Mouse (Mus musculus) lung, postnatal 0 days (tissue): ENCODE data around the gene Bcl6b. TPM values are rescaled to one million over a fixed set of nuclear protein-coding genes. Genes with fewer than 3 reads are reported as not detected.
A peak's percentile ranks its signal among the peaks of the same experiment; 100 is the strongest.

Experiments
- ATAC-seq: fragments of 200-750 bp; cut with Nextera tagmentation; 2 replicates; pipeline ENCODE4 v1.8.0; 2017; ENCODE audit warnings: moderate library complexity
- DNase-seq: peaks from one replicate; pipeline ENCODE4 v3.0.0-alpha.2; 2016; ENCODE audit warnings: low spot score
- H3K27ac ChIP-seq: fragments of 300-500 bp; sonication (generic); 2 replicates; pipeline ENCODE4 v1.5.1; 2014; ENCODE audit warnings: antibody characterized with exemption, mild to moderate bottlenecking, low read length, mixed read lengths
- H3K27me3 ChIP-seq: fragments of 300-500 bp; sonication (generic); replicated peaks from 2 replicates; pipeline ENCODE4 v1.6.1; 2014; ENCODE audit warnings: low read length, mixed read lengths; ENCODE audit not compliant: insufficient read depth
- H3K36me3 ChIP-seq: fragments of 300-500 bp; sonication (generic); 2 replicates; pipeline ENCODE4 v1.6.1; 2014; ENCODE audit warnings: low read length, mixed read lengths; ENCODE audit not compliant: insufficient read depth
- H3K4me1 ChIP-seq: fragments of 300-500 bp; sonication (generic); 2 replicates; pipeline ENCODE4 v1.6.1; 2014; ENCODE audit warnings: antibody characterized with exemption, low read depth, low read length, mixed read lengths; ENCODE audit not compliant: insufficient read depth
- H3K4me2 ChIP-seq: fragments of 300-500 bp; sonication (generic); replicated peaks from 2 replicates; pipeline ENCODE4 v1.6.1; 2014; ENCODE audit warnings: low read depth, mild to moderate bottlenecking, low read length, moderate library complexity, mixed read lengths
- H3K4me3 ChIP-seq: fragments of 300-500 bp; sonication (generic); 2 replicates; pipeline ENCODE4 v1.5.1; 2014; ENCODE audit warnings: low read depth, low read length
- H3K9ac ChIP-seq: fragments of 300-500 bp; sonication (generic); replicated peaks from 2 replicates; pipeline ENCODE4 v1.6.1; 2014; ENCODE audit warnings: low read depth, mild to moderate bottlenecking
- H3K9me3 ChIP-seq: fragments of 300-500 bp; sonication (generic); 2 replicates; pipeline ENCODE4 v1.6.1; 2016; ENCODE audit warnings: low read length, mixed read lengths
- CTCF ChIP-seq: IDR thresholded peaks from 2 replicates; pipeline ENCODE4 v1.5.1; 2016; ENCODE audit warnings: antibody characterized with exemption, mild to moderate bottlenecking
- EP300 ChIP-seq: IDR thresholded peaks from 2 replicates; pipeline ENCODE4 v1.6.1; 2016; ENCODE audit warnings: antibody characterized with exemption, mild to moderate bottlenecking, control low read depth
- WGBS: fragments of 180-500 bp; shearing (Covaris S2); extraction: QIAGEN DNeasy Blood & Tissue Kit; methylation state at CpG from one replicate; pipeline ENCODE4 v1.1.7; 2014; 5-methylcytosine and 5-hydroxymethylcytosine counted together
- polyA plus RNA-seq: library from polyadenylated mRNA; unstranded; fragments of >200 nt; fragmentation: Nextera tagmentation; extraction: Ambion mirVana; gene quantifications from 2 replicates; pipeline ENCODE4 v1.2.1, GENCODE M21; 2015

Bcl6b gene
- polyA plus RNA-seq, 1 experiment from 2014 or later: 19.2 TPM

DNA sequence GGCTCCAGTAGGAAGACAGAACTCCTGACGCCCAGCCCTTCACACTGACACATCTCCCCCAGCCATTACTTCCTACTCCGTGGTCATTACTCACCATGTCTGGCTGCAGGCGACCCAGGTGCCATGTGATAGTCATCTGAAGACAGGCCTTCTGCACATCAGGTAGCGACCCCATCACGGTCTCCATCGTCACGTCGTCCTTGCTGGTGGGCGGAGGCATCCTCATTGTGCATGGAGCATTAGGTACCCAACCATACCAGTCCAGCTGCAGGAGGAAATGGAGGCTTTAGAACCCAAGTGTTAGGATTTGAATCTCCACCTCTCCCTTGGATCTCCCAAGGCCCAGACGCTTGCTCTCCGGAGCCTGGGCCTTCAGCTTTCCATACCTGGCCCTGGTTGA, 13.0 kb upstream of the Bcl6b start:
- WGBS: 70% methylated on average over 11 of the region's 11 CpGs
- Histone ChIP-seq H3K4me3 (no peak overlapping the region), H3K4me1 (peaks cover 11% of the 10 kb centered on the region), H3K9me3 (no peaks in the 10 kb centered on the region), H3K4me2 (no peak overlapping the region), H3K27me3 (no peaks in the 10 kb centered on the region), H3K36me3 (no peaks in the 10 kb centered on the region), H3K9ac (no peak overlapping the region), H3K27ac (no peak overlapping the region)
- ATAC-seq: no peak
- no peak for DNase-seq
- TF ChIP-seq EP300 (no peak), CTCF (no peak)

DNA sequence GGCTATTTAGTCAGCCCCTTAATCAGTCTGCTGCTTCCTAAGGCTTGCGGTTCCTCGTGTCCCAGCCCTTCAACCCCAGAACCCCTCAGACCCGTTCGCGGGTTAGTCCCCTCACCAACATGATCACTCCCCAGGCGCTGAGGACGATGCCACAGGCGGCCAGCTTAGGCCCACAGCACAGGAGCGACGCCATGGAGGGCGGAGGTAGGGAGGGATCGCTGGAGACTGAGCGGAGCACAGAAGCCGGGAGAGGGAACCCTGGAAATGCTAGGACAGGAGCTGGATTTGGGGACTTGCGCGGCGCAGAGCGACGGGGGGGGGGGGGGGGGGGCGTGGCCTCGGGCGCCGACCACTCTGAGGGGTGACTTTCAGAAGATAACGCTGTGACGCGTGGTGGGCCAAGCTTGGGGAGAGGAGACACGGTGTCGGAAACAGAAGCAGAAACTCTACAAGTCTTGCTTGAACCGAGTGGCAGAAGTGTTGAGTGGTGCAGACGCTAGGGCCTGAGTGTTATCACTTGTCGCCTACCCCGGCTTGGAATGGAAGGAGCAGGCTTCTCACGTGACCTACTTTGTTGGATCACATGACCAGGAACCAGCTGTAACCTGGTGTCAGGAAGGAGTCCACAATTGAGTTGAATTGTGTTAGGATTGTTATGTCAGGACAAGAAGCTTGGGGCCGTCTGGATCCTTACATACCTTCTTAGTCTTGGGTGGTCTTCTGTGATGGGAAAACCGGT, 10.1 kb upstream of the Bcl6b start, which contains the start of the genes Gm21988 and Rnasek:
Gene Gm21988, minus strand, starts transcription at position 290 of the 739 bp plus-strand sequence.
Gene Rnasek, minus strand, starts transcription at position 302 of the 739 bp plus-strand sequence.
- DNase-seq: peak; percentile 96
- H3K4me2 ChIP-seq: peak within 1 kb of the TSS; percentile 69
- no peaks in the 10 kb centered on the region for H3K27me3 ChIP-seq
- H3K4me1 ChIP-seq: peaks cover 16% of the 10 kb centered on the region
- H3K9me3 ChIP-seq: no peaks in the 10 kb centered on the region
- peak; percentile 44 for ATAC-seq
- H3K36me3 ChIP-seq: no peaks in the 10 kb centered on the region
- H3K27ac ChIP-seq: peak within 1 kb of the TSS; percentile 95
- under 1% methylated on average over 25 of the region's 35 CpGs for WGBS
- TF ChIP-seq CTCF (no peak), EP300 (no peak)
- peak within 1 kb of the TSS; percentile 84 for H3K9ac ChIP-seq
- H3K4me3 ChIP-seq: peak within 1 kb of the TSS; percentile 72

DNA sequence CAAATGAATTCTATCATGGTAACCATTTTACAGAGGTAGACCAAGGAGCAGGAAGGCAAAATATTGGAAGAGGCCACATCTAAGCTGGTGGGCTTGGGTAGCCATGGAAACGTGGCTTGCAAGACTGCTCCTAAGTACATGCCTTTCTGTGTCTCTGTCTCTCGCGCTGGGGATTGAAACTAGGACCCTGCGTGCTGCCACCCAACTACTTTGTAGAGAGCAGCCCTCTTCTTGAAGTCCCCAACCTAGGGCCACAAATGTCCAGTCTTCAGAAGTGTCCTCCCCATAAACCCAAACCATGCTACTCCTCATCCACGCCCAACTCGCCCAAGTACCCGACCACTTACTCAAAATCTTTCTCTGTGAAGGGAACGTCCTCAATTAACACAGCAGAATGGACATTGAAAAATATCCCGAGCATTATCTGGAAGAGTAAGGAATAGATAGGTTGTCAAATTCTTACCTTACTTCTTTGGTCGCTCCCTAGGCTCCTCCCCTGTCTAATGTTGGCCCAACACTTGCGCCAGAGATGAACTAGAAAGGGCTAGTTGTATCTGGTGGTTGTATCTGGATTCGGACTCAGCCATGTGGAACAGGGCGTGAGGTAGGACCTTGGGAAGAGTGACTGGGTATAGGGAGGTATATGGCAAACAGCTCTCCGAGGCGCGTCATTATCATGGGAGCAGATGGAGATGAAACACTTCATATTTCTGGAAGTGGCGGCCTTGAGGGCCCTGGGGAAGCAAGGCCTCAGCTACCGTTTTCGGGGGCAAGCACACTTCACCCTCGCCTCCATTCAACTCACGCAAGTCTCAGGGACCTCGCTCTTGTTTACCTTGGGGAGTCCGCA, 9.2 kb upstream of the Bcl6b start:
- WGBS: 8% methylated on average over 23 of the region's 23 CpGs
- peak; percentile 61 for DNase-seq
- TF ChIP-seq EP300 (no peak), CTCF (no peak)
- H3K9me3 ChIP-seq: no peaks in the 10 kb centered on the region
- no peaks in the 10 kb centered on the region for H3K27me3 ChIP-seq
- peaks cover 16% of the 10 kb centered on the region for H3K4me1 ChIP-seq
- peak overlapping the region; percentile 69 for H3K4me2 ChIP-seq
- H3K9ac ChIP-seq: peak overlapping the region; percentile 84
- no peak for ATAC-seq
- H3K27ac ChIP-seq: peak overlapping the region; percentile 95
- H3K4me3 ChIP-seq: peak overlapping the region; percentile 72
- H3K36me3 ChIP-seq: no peaks in the 10 kb centered on the region

DNA sequence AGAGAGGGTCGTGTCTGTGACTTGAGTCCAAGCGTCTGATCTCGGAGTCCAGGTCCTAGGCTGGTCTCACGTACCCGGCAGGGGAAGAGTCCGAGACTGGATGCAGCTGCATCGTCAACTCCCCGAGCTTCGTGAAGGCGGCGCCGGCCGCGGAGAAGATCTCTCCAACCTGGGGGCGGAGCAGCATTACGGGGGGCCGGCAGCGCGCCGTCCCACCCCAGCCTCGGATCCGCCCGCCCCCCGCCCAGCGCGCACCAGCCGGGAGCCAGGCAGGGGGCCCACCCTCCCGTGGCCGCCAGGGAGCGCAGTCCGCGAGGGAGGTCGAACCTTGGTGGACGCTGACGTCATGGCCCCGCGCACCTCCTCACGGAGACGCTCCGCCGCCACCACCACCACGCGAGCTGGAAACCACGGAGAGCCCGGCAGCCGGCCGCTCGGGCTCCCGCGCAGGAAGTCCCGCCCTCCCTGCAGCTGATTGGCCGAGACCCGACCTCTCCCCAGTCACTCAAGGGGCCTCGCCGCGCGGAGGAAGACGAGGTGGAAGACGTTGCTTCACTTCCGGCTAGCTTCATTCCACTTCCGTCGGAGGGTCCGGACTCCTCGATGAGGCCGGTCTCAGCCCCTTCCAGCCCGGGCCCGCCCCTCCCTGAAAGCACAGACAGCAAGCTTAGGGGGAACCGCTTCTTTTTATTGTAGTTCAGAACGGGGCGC, 8.0 kb upstream of the Bcl6b start, which contains the start of gene 0610010K14Rik:
Gene 0610010K14Rik, minus strand, starts transcription at position 458 of the 711 bp plus-strand sequence.
- Histone ChIP-seq H3K4me3 (peak within 1 kb of the TSS; percentile 72), H3K36me3 (no peaks in the 10 kb centered on the region), H3K4me1 (peaks cover 16% of the 10 kb centered on the region), H3K9me3 (no peaks in the 10 kb centered on the region), H3K4me2 (peak within 1 kb of the TSS; percentile 69), H3K27ac (peak within 1 kb of the TSS; percentile 95), H3K9ac (peak within 1 kb of the TSS; percentile 84), H3K27me3 (no peaks in the 10 kb centered on the region)
- whole genome bisulfite sequencing: under 1% methylated on average over 58 of the region's 70 CpGs
- TF ChIP-seq EP300 (no peak), CTCF (peak; percentile 79)
- ATAC-seq (peak; percentile 95), DNase-seq (peak; percentile 98)

DNA sequence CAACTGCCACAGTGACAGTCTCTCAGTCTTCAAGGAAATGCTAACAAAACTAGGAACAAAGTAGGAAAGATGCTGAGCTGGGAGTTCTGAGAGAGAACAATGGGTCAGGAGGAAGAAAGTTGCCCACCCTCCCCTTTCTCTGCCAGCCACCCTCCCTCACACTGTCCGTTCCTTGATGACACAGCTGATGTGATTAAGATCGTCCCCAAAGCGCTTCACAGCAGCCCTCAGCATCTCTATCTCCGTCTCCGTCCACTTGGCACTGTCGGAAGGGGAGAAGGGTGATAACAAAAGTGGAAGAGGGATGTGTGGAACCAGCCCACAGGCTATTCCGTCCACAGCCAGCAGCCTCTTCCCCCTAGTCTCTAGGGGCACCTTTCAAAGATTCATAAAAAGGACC, 7.1 kb upstream of the Bcl6b start:
- H3K4me2 ChIP-seq: peak overlapping the region; percentile 69
- TF ChIP-seq CTCF (no peak), EP300 (no peak)
- H3K36me3 ChIP-seq: no peaks in the 10 kb centered on the region
- peak overlapping the region; percentile 72; the same call in 1 of the 2 replicates for H3K4me3 ChIP-seq
- WGBS: 13% methylated on average over 7 of the region's 7 CpGs
- peak overlapping the region; percentile 95 for H3K27ac ChIP-seq
- no peak for ATAC-seq
- DNase-seq: peak; percentile 43
- no peaks in the 10 kb centered on the region for H3K27me3 ChIP-seq
- peaks cover 16% of the 10 kb centered on the region for H3K4me1 ChIP-seq
- H3K9ac ChIP-seq: peak overlapping the region; percentile 53; the same call in 1 of the 2 replicates
- H3K9me3 ChIP-seq: no peaks in the 10 kb centered on the region
